Mouse (Mus musculus) left cerebral cortex, adult 2 months (tissue): Measurements from ENCODE around the gene Osbpl5. TPM values are rescaled to one million over a fixed set of nuclear protein-coding genes. Genes with fewer than 3 reads are reported as not detected.

ENCODE experiments used
- DNase-seq, 2 experiments: peaks; one replicate each; pipeline ENCODE4 v3.0.0; 2021 to 2022; ENCODE audit warnings: low spot score in 2 of 2, mixed read lengths in 1 of 2; ENCODE audit errors: extremely low spot score in 1 of 2
- H3K27ac ChIP-seq: fragments of 200-600 bp; 2 replicates; pipeline ENCODE4 v1.8.1; 2022
- H3K4me3 ChIP-seq: fragments of 200-600 bp; 2 replicates; pipeline ENCODE4 v1.8.1; 2022
- CTCF ChIP-seq: fragments of 200-600 bp; IDR thresholded peaks from 2 replicates; pipeline ENCODE4 v1.8.1; 2022; ENCODE audit warnings: antibody characterized with exemption, mild to moderate bottlenecking, moderate library complexity
- intact Hi-C: fragments of 180-260 bp; cut with DNase I; formaldehyde crosslinking; loops from one replicate; pipeline ENCODE4 v1.15.1; 2025
- total RNA-seq, 2 experiments: library from RNA; stranded (reverse); gene quantifications; 2 replicates each; pipeline ENCODE4 v1.2.3; 2021

The Osbpl5 gene
- total RNA-seq, 2 experiments from 2014 or later, result 37.6 to 40.9 TPM

GRCm38 (mm10) chr7:143776137-143776536 is 19.4 kb upstream of the Osbpl5 start:
- intact Hi-C loops, result no loop called here
- no peak for DNase-seq
- Histone ChIP-seq H3K27ac (no peak overlapping the region), H3K4me3 (no peak overlapping the region)
- no peak for TF ChIP-seq CTCF

- intact Hi-C loops, result no loop called here
- Histone ChIP-seq H3K4me3 (no peak overlapping the region), H3K27ac (no peak overlapping the region)
- no peak for DNase-seq
- no peak for TF ChIP-seq CTCF
Observed at GRCm38 (mm10) chr7:143769461-143769860, 12.7 kb upstream of the Osbpl5 start.

DNA sequence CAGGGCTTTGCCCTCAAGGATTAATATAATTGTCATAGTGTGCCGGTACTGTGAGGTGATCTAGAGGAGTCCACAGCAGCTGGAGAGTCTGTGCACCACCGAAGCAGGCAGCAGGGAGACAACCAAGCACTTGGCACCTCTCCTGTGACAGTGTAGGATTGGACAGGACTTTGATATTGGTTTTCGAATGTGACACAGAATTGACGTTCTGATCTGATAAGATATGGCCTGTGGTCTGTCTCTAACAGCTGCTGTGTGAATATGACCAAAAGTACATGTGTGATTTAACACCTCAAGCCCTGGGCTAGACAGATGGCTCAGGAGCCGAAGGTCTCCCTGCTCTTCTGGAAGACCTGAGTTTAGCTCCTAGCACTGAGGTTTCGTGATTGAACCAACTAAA is 11.5 kb upstream of the Osbpl5 start:
- Histone ChIP-seq H3K27ac (no peak overlapping the region), H3K4me3 (no peak overlapping the region)
- no peak for DNase-seq
- intact Hi-C loops, result no loop called here
- TF ChIP-seq CTCF, result no peak

DNA sequence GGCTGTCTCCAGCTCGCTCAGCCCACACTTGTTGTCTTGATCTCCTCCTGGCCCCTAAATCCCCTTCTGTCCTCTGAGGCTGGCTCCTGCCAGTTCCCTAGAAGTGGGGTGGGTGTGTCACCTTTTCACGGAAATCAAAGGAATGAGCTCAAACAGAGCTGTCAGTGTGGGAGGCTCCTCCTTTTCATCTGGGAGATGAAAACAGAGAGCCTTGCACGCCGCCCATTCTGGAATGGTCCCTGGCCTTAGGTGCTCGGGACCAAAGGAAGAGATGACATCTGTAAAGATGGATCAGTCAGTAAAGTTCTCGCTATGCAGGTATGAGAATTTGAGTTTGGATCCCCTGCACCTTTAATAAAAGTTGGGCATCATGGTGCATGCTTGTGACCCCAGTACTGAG is 10.1 kb upstream of the Osbpl5 start, which contains the start of gene Mrgprg:
TSS of gene Mrgprg (minus strand) at position 101 of the 400 bp plus-strand sequence.
- H3K4me3 ChIP-seq, result no peak within 1 kb of the TSS
- intact Hi-C loops, result no loop called here

DNA sequence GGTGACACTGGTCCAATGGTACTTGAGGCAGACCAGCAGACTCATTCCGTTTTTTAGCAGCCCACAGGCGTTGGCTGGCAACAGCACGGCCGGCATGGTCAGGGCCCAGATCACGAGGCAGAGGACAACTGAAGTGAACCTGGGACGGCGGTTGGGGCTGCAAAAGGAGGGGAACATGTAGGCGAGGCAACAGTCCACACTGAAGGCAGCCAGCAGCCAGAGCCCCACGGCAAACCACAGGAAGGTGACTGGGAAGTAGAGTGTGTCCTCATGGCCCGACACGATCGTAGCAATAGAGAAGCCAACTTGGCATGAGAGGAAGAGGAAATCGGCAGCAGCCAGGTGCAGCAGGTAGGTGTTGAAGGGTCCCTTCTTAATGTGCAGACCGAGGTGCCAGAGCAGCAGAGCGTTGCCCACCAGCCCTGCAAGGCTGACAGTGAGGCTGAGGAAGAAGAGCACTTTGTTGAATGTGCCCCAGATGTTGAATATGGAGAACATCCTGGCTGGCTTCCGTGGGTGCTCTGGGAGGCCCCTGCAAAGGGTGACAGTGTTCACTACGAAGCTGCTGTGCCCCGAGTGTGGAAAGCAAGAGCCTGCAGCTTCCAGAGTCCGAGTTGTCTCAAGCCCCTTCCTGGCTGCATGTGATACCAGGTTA is 8.2 kb upstream of the Osbpl5 start:
- Histone ChIP-seq H3K27ac (no peak overlapping the region), H3K4me3 (no peak overlapping the region)
- TF ChIP-seq CTCF, result no peak
- intact Hi-C loops, result loop anchor here (1.0 to 5.0 kb wide), 3 partner anchors 59 to 293 kb away; partner anchors contain the start of genes Cars and Slc22a18
- no peak for DNase-seq

More for the DNA sequence above, 10.1 kb upstream of the Osbpl5 start, which contains the start of gene Mrgprg:
- TF ChIP-seq CTCF, result no peak
- no peak for DNase-seq
- no peak within 1 kb of the TSS for H3K27ac ChIP-seq

DNA sequence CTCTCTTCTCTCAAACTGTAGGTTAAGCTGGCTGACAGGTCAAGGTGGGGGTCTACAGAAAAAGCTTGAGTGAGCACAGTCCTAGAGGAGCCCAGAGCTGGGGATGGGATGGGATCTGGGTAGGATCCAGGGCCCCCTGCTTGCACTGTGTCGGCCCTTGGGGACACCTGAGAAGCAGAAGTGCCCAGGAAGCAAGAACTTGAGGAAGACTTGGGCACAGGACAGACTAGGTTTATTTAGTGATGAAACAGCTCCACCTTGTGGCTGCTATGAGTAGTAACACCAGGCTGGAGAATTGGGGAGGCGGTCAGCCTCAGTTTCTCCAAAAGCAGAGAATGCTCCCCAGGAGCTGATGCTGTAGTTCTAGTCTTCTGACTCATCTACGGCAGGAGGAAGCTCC is 7.0 kb upstream of the Osbpl5 start:
- peak; percentile 82 for TF ChIP-seq CTCF
- no peak for DNase-seq
- intact Hi-C loops, result loop anchor here (1.0 to 5.0 kb wide), 4 partner anchors 57 to 291 kb away; partner anchors contain the start of genes Cars and Slc22a18
- no peak overlapping the region for H3K4me3 ChIP-seq
- no peak overlapping the region for H3K27ac ChIP-seq

DNA sequence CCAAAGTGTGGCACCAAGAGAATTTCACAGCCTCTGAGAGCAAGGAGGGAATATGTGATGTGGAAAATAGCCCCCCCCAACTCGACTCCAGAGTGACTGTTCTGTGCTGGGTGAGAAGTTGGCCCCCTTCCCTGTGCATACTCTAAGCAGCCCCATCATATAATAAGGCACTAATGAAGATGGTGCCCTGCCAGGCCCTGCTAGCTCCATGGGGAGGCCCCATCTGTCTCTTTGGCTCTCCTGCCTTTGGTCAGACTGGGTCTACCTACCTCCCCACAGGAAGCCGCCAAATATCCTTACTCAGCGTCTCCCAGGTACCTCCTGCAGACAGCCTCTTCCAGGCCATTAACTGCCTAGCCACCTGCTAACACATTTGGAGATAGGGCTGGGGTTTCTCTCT is 2.2 kb upstream of the Osbpl5 start:
- H3K27ac ChIP-seq, result no peak overlapping the region
- no peak for DNase-seq
- intact Hi-C loops, result no loop called here
- no peak overlapping the region for H3K4me3 ChIP-seq
- TF ChIP-seq CTCF, result no peak

DNA sequence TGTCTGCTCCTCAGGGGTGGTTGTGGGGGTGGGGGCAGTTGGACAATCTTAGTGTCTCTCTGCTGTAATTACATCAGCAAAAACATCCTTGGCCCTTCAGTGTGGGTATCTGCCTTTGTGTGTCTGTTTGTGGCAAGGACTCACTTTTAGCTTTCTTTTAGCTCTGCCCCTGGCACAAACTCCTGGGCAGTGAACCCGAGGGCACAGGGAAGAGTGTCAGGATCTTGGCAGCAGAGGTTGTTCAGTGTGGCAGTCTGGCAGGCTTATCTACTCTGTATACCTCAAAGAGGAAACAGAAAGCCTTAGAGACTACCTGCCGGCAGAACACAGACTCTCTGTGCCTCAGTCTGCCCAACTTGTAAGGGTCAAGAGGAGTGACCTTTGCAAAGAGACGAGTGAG is 911 bp upstream of the Osbpl5 start:
- no peak overlapping the region for H3K4me3 ChIP-seq
- intact Hi-C loops, result no loop called here
- DNase-seq, result no peak
- no peak; the same call in 1 of the 2 replicates for TF ChIP-seq CTCF
- H3K27ac ChIP-seq, result no peak overlapping the region; the same call in 1 of the 2 replicates

DNA sequence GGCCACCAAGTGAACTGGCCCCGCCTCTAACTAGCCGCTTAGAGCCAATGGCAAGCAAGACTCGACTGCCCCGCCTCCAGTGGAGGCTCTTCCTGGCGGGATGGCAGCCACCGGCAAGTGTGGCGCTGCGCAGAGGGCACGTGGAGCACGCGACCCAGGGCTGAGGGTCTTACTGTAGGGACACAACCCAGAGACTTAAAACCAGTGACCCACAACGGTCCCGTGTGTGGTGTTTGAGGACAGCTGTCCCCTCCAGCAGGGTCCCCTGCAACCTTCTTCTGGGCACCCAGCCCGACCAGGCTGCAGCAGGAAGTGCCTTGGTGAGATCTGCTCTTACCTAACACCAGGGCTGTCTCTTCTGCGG is 224 bp upstream of the Osbpl5 start:
- H3K4me3 ChIP-seq, result peak overlapping the region; percentile 32
- TF ChIP-seq CTCF, result no peak; the same call in 1 of the 2 replicates
- intact Hi-C loops, result no loop called here
- DNase-seq, result peak; percentile 64 to 67
- peak overlapping the region; percentile 24; the same call in 1 of the 2 replicates for H3K27ac ChIP-seq

DNA sequence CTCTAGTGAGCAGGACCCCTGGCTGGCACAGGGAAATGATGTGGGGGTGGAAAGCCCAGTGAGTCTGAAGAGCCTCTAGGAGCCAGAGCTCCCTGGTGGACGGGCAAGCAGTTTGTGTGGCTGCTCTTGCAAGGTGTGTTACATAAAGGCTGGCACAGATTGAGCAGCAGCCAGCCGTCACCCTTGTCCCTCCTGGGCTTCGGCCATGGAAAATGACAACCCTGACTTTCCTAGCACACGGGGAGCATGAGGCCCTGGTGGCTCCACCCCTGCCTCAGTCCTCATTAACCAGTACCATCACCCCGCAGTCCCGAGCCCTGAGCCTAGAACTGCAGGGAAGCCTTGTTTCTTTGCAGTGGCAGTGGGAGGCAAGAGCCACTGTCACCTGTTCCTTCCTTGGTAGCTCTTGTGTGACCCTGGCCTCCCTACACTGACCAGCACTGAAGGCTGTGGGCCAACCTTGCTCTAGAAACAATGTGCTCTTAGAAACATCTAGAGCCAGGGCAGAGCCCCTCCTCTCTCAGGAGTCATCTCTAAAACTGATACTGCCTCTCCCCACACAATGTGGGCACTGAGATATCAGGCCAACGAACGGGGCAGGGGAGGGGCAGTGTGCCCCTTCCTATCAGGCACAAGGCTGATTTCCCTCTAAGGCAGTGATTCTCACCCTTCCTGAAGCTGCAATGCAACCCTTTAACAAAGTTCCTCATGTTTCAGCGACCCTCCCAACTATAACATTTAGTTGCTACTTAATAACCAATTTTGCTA is 1.2 kb downstream of the Osbpl5 start:
- intact Hi-C loops, result no loop called here
- Histone ChIP-seq H3K4me3 (no peak overlapping the region), H3K27ac (no peak overlapping the region)
- TF ChIP-seq CTCF, result no peak
- no peak for DNase-seq

DNA sequence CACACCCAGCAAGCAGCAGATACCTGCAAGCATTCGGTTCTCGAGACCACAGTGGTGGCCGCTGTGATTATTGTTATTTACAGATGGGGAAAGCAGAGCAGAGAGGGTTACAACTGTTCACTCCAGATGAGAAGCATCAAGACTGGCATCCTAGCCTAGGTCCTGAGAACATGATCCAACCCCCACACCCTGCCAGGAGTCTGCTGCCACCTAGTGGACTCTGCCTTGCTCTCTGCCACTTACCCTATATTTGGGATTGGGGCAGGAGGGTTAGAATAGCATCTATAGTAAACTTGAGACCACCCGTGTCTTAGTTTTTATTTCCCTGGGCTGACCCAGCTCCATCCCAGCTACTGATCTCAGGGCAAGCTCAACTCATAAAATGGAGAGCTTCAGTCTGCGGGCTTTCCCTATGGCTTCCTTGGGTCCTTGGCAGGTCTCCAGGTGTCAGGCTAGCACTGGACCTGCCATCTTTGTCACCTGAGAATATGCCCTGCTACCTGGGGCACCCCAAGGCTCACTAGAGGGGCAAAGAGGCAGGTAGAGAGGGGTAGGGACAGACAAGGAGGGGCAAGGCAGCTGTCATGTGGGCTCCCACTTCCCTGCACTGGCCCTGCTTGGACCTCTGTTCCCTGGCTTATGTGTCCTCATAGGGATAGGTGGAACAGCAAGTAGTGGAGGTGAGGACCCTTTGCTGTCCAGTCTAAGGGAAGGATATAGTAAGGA is 2.6 kb downstream of the Osbpl5 start:
- H3K27ac ChIP-seq, result no peak overlapping the region
- H3K4me3 ChIP-seq, result no peak overlapping the region
- TF ChIP-seq CTCF, result peak; percentile 85
- DNase-seq, result peak in 1 of 2 experiments; percentile 65
- intact Hi-C loops, result no loop called here

DNA sequence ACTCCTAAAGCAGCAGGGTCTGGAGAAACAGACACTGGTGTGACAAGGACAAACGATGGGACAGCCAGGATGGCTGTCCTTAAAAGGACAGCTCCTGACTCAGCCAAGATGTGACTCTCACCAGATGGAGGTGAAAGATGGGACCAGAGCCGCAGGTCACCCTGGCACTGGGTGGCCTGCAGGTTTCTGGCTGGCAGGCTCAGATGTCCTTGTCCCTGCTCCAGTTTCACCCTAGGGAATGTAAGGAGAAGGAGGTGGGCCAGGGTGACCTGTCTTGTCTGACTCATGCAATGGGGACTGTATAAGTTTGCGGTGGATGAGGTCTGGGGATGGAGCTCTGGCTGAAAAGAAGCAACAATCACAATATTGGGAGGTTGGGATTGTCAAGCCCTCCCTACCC is 4.2 kb downstream of the Osbpl5 start:
- DNase-seq, result no peak
- no peak overlapping the region for H3K27ac ChIP-seq
- no peak overlapping the region for H3K4me3 ChIP-seq
- no peak for TF ChIP-seq CTCF
- intact Hi-C loops, result no loop called here
